In the genomic region with DNA sequence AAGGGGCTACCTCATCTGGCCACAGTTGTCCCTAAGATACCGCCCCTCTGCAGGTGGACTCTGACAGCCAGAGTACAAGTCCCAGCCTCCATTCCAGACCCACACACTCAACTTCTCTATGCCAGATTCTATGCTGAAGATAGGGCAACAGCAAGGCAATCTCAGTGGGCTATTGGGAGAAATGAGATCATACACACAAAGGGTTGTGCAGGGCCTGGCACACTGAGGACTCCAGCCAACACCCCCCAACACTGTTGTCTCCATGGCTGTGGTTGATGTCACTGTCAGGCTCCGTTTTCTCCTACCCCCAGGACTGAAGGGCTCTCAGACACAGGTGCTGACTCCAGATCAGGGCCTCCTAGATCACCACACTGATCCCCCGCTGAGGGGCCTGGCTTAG, we compare ENCODE assay signal across 7 mouse cellular contexts. TPM values are rescaled to one million over a fixed set of nuclear protein-coding genes. Genes with fewer than 3 reads are reported as not detected.
DNase-seq lines count a peak whose midpoint lies in the region; ATAC-seq and TF ChIP-seq lines count a peak whose summit lies in the region.

No protein-coding gene starts in this region.

- ATAC-seq in lung, postnatal 0 days: no peak
- ATAC-seq in erythroblast, adult 5-6 weeks (replicated peaks; ENCODE audit: low FRiP score, poor library complexity, severe bottlenecking): 0 out of 2 replicates have a peak, but pooled peaks have one; percentile 7
- no peak; the same call in 1 of the 2 replicates for ATAC-seq in limb, embryonic 13.5 days (ENCODE audit: low FRiP score, low read depth)
- ATAC-seq in stomach, embryonic 15.5 days (ENCODE audit: insufficient read depth, low FRiP score, low read depth): no peak

- no peak for DNase-seq in lung, postnatal 0 days (ENCODE audit: low spot score)
- no peak for DNase-seq in lung, postnatal 14 days
- DNase-seq in cerebellum, adult 8-10 months: no peak
- no peak for DNase-seq in layer of hippocampus, adult 9-10 months (ENCODE audit: low spot score)

- H3K4me3 ChIP-seq in lung, postnatal 0 days (ENCODE audit: low read depth, low read length): peak overlapping the region; percentile 94
- H3K4me3 ChIP-seq in limb, embryonic 13.5 days: peak overlapping the region; percentile 94
- H3K4me3 ChIP-seq in stomach, embryonic 15.5 days (replicated peaks): peak overlapping the region; percentile 89

- peak overlapping the region; percentile 94 for H3K4me2 ChIP-seq in lung, postnatal 0 days (replicated peaks; ENCODE audit: low read depth, low read length)
- peak overlapping the region; percentile 91 for H3K4me2 ChIP-seq in limb, embryonic 13.5 days (replicated peaks)
- peak overlapping the region; percentile 79 for H3K4me2 ChIP-seq in stomach, embryonic 15.5 days

- WGBS in lung, postnatal 0 days: 29% methylated on average over 3 of the region's 3 CpGs
- 29% methylated on average over 3 of the region's 3 CpGs for WGBS in limb, embryonic 13.5 days
- 23% methylated on average over 3 of the region's 3 CpGs for WGBS in stomach, embryonic 15.5 days

- H3K9me3 ChIP-seq in lung, postnatal 0 days (ENCODE audit: low read length): no peaks in the 10 kb centered on the region
- H3K9me3 ChIP-seq in limb, embryonic 13.5 days: no peaks in the 10 kb centered on the region
- no peaks in the 10 kb centered on the region for H3K9me3 ChIP-seq in stomach, embryonic 15.5 days

- no peak for TF ChIP-seq EP300 in lung, postnatal 0 days (IDR thresholded peaks at IDR 0.05)

- no peak overlapping the region for H3K27ac ChIP-seq in lung, postnatal 0 days (ENCODE audit: low read length)
- H3K27ac ChIP-seq in limb, embryonic 13.5 days: no peak overlapping the region
- H3K27ac ChIP-seq in stomach, embryonic 15.5 days: no peak overlapping the region

- H3K36me3 ChIP-seq in lung, postnatal 0 days (ENCODE audit: insufficient read depth, low read length): no peaks in the 10 kb centered on the region
- H3K36me3 ChIP-seq in limb, embryonic 13.5 days: no peaks in the 10 kb centered on the region
- H3K36me3 ChIP-seq in stomach, embryonic 15.5 days: no peaks in the 10 kb centered on the region

- H3K9ac ChIP-seq in lung, postnatal 0 days (replicated peaks; ENCODE audit: low read depth): peak overlapping the region; percentile 89
- peak overlapping the region; percentile 92 for H3K9ac ChIP-seq in limb, embryonic 13.5 days
- peak overlapping the region; percentile 87; the same call in 1 of the 2 replicates for H3K9ac ChIP-seq in stomach, embryonic 15.5 days

- TF ChIP-seq CTCF in lung, postnatal 0 days (IDR thresholded peaks at IDR 0.05): no peak

- peaks cover 9% of the 10 kb centered on the region; the same call in 1 of the 2 replicates for H3K4me1 ChIP-seq in lung, postnatal 0 days (ENCODE audit: insufficient read depth, low read depth, low read length)
- peaks cover 28% of the 10 kb centered on the region for H3K4me1 ChIP-seq in limb, embryonic 13.5 days
- H3K4me1 ChIP-seq in stomach, embryonic 15.5 days: peaks cover 20% of the 10 kb centered on the region

- no peaks in the 10 kb centered on the region for H3K27me3 ChIP-seq in lung, postnatal 0 days (replicated peaks; ENCODE audit: insufficient read depth, low read length)
- no peaks in the 10 kb centered on the region for H3K27me3 ChIP-seq in limb, embryonic 13.5 days
- H3K27me3 ChIP-seq in stomach, embryonic 15.5 days (replicated peaks): no peaks in the 10 kb centered on the region

RNA-seq across cellular contexts. Expression of gene Sbf1, which starts 1.0 kb away (rescaled TPM):
- polyA plus RNA-seq in lung, postnatal 0 days (2015; fragmentation: Nextera tagmentation; extraction: Ambion mirVana): 28.1 and 30.9 TPM in 2 replicates
- 38.9 and 39.6 TPM in 2 replicates for total RNA-seq in erythroblast, adult 5-6 weeks (2015; ENCODE audit: low replicate concordance)
- total RNA-seq in erythroblast, adult 5-6 weeks (2017; ENCODE audit: low replicate concordance): 11.2 and 22.4 TPM in 2 replicates
- polyA plus RNA-seq in limb, embryonic 13.5 days (2015; fragmentation: Nextera tagmentation; extraction: Ambion mirVana): 62.8 and 66.3 TPM in 2 replicates
- 45.3 and 45.9 TPM in 2 replicates for polyA plus RNA-seq in stomach, embryonic 15.5 days (2015; fragmentation: Nextera tagmentation; extraction: Ambion mirVana)

RNA-seq across cellular contexts. Expression of gene Adm2, which starts 8.4 kb away (rescaled TPM):
- polyA plus RNA-seq in lung, postnatal 0 days (2015; fragmentation: Nextera tagmentation; extraction: Ambion mirVana): 0.11 and 0.12 TPM in 2 replicates
- total RNA-seq in erythroblast, adult 5-6 weeks (2015; ENCODE audit: low replicate concordance): not detected in 2 replicates
- not detected in 2 replicates for total RNA-seq in erythroblast, adult 5-6 weeks (2017; ENCODE audit: low replicate concordance)
- 0.54 and 0.83 TPM in 2 replicates for polyA plus RNA-seq in limb, embryonic 13.5 days (2015; fragmentation: Nextera tagmentation; extraction: Ambion mirVana)
- 0.76 and 1.1 TPM in 2 replicates for polyA plus RNA-seq in stomach, embryonic 15.5 days (2015; fragmentation: Nextera tagmentation; extraction: Ambion mirVana)

RNA-seq across cellular contexts. Expression of gene Miox, which starts 20.1 kb away (rescaled TPM):
- polyA plus RNA-seq in lung, postnatal 0 days (2015; fragmentation: Nextera tagmentation; extraction: Ambion mirVana): not detected in 2 replicates
- not detected in 2 replicates for total RNA-seq in erythroblast, adult 5-6 weeks (2015; ENCODE audit: low replicate concordance)
- total RNA-seq in erythroblast, adult 5-6 weeks (2017; ENCODE audit: low replicate concordance): not detected in 2 replicates
- polyA plus RNA-seq in limb, embryonic 13.5 days (2015; fragmentation: Nextera tagmentation; extraction: Ambion mirVana): not detected in 2 replicates
- 0.53 and 0.71 TPM in 2 replicates for polyA plus RNA-seq in stomach, embryonic 15.5 days (2015; fragmentation: Nextera tagmentation; extraction: Ambion mirVana)

RNA-seq across cellular contexts. Expression of gene Lmf2, which starts 41.4 kb away (rescaled TPM):
- polyA plus RNA-seq in lung, postnatal 0 days (2015; fragmentation: Nextera tagmentation; extraction: Ambion mirVana): 44.8 and 48.1 TPM in 2 replicates
- 18.6 and 21.3 TPM in 2 replicates for total RNA-seq in erythroblast, adult 5-6 weeks (2015; ENCODE audit: low replicate concordance)
- total RNA-seq in erythroblast, adult 5-6 weeks (2017; ENCODE audit: low replicate concordance): 8.3 and 9.1 TPM in 2 replicates
- 57.6 and 65.1 TPM in 2 replicates for polyA plus RNA-seq in limb, embryonic 13.5 days (2015; fragmentation: Nextera tagmentation; extraction: Ambion mirVana)
- 57.3 and 62.3 TPM in 2 replicates for polyA plus RNA-seq in stomach, embryonic 15.5 days (2015; fragmentation: Nextera tagmentation; extraction: Ambion mirVana)

RNA-seq across cellular contexts. Expression of gene Ncaph2, which starts 41.4 kb away (rescaled TPM):
- polyA plus RNA-seq in lung, postnatal 0 days (2015; fragmentation: Nextera tagmentation; extraction: Ambion mirVana): 73.7 and 80.7 TPM in 2 replicates
- total RNA-seq in erythroblast, adult 5-6 weeks (2015; ENCODE audit: low replicate concordance): 30.6 and 48.1 TPM in 2 replicates
- 60.7 and 118 TPM in 2 replicates for total RNA-seq in erythroblast, adult 5-6 weeks (2017; ENCODE audit: low replicate concordance)
- polyA plus RNA-seq in limb, embryonic 13.5 days (2015; fragmentation: Nextera tagmentation; extraction: Ambion mirVana): 146 and 162 TPM in 2 replicates
- polyA plus RNA-seq in stomach, embryonic 15.5 days (2015; fragmentation: Nextera tagmentation; extraction: Ambion mirVana): 127 and 141 TPM in 2 replicates
